Mouse (Mus musculus): ENCODE measurements around the gene Tmem229b. TPM values are rescaled to one million over a fixed set of nuclear protein-coding genes. Genes with fewer than 3 reads are reported as not detected.

Gene Tmem229b
- polyA plus RNA-seq, 1 experiment from 2014 or later, result 6.0 TPM

DNA sequence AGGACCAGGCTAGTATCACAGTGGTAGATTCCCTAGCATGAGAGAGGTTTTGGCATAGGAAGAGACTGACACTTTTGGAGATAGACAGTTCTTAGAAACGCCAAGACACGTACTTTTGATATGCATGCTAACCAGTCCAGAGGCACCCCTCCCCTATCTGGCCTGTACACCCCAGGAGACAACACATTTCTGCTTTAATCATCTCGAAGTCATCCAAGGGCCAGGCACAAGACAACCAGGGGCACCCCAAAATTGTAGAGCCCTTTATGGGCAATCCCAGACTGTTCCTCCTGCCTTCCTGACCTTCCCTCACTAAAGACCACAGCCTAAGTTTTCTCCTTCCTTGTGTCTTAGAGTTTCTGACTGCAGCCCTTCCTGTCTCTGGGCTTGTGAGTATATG is 91.9 kb downstream of the Tmem229b start:
- peaks cover 29% of the 10 kb centered on the region for H3K4me1 ChIP-seq
- no peak overlapping the region for H3K27ac ChIP-seq
- ATAC-seq (ENCODE audit: insufficient number of reproducible peaks, low FRiP score, low TSS enrichment, low read depth), result no peak
- no peaks in the 10 kb centered on the region for H3K36me3 ChIP-seq
- H3K27me3 ChIP-seq, result peaks cover 13% of the 10 kb centered on the region
- WGBS, result 83% methylated on average over 3 of the region's 3 CpGs
- H3K9me3 ChIP-seq, result no peaks in the 10 kb centered on the region
- no peak overlapping the region for H3K4me3 ChIP-seq
- no peak overlapping the region for H3K9ac ChIP-seq
- H3K4me2 ChIP-seq, result no peak overlapping the region

DNA sequence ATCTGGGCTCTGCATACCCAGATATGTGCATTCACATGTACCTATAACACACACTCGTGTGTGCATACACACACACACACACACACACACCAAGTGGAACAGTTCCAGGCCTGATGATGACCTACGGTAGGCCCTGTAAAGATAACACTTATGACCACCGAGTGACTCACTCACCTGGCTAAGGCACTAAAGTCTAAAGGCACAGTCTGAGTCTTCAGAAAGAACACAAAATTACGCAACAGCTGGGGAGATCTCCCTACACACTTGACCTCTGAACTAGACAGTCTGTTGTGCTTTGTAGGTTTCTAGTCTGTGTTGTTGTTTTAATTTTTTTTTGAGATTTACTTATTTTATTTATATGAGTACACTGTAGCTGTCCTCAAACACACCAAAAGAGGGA is 93.0 kb downstream of the Tmem229b start:
- Histone ChIP-seq H3K4me2 (no peak overlapping the region), H3K27ac (no peak overlapping the region), H3K9me3 (no peaks in the 10 kb centered on the region), H3K27me3 (peaks cover 22% of the 10 kb centered on the region), H3K36me3 (no peaks in the 10 kb centered on the region), H3K9ac (no peak overlapping the region), H3K4me3 (no peak overlapping the region), H3K4me1 (peaks cover 28% of the 10 kb centered on the region)
- no peak for ATAC-seq (ENCODE audit: insufficient number of reproducible peaks, low FRiP score, low TSS enrichment, low read depth)
- 83% methylated on average over 4 of the region's 4 CpGs for WGBS

Other genes starting within 250 kb of the Tmem229b start
- gene Atp6v1d, start 146.0 kb downstream of the Tmem229b start, polyA plus RNA-seq (2015; fragmentation: Nextera tagmentation; extraction: Ambion mirVana), result 63.8 and 66.9 TPM in 2 replicates
- 187 and 190 TPM in 2 replicates for gene Eif2s1, start 145.8 kb downstream of the Tmem229b start, polyA plus RNA-seq (2015; fragmentation: Nextera tagmentation; extraction: Ambion mirVana)
- gene Plek2, start 100.7 kb downstream of the Tmem229b start, polyA plus RNA-seq (2015; fragmentation: Nextera tagmentation; extraction: Ambion mirVana), result 7.3 and 8.7 TPM in 2 replicates
- 3.4 TPM in 2 replicates for gene Plekhh1, start 21.5 kb upstream of the Tmem229b start, polyA plus RNA-seq (2015; fragmentation: Nextera tagmentation; extraction: Ambion mirVana)
- gene Pigh, start 82.0 kb upstream of the Tmem229b start, polyA plus RNA-seq (2015; fragmentation: Nextera tagmentation; extraction: Ambion mirVana), result 35.4 and 36.1 TPM in 2 replicates
- gene Arg2, start 123.2 kb upstream of the Tmem229b start, polyA plus RNA-seq (2015; fragmentation: Nextera tagmentation; extraction: Ambion mirVana), result 0.70 and 0.72 TPM in 2 replicates
- 104 and 113 TPM in 2 replicates for gene Vti1b, start 165.0 kb upstream of the Tmem229b start, polyA plus RNA-seq (2015; fragmentation: Nextera tagmentation; extraction: Ambion mirVana)
- gene Rdh11, start 184.7 kb upstream of the Tmem229b start, polyA plus RNA-seq (2015; fragmentation: Nextera tagmentation; extraction: Ambion mirVana), result 26.0 and 26.6 TPM in 2 replicates
- gene Rdh12, start 201.3 kb upstream of the Tmem229b start, polyA plus RNA-seq (2015; fragmentation: Nextera tagmentation; extraction: Ambion mirVana), result 47.1 and 51.3 TPM in 2 replicates

Data from limb, embryonic 15.5 days (tissue).